Mouse (Mus musculus): ENCODE measurements at regions not wholly inside any gene's neighbourhood (a gene's known extent, or its start where the extent isn't known, plus 50 kb on each side); places are given as distances from the start of the nearest gene placed in this dataset.
A peak's percentile ranks its signal among the peaks of the same experiment; 100 is the strongest.

DNA sequence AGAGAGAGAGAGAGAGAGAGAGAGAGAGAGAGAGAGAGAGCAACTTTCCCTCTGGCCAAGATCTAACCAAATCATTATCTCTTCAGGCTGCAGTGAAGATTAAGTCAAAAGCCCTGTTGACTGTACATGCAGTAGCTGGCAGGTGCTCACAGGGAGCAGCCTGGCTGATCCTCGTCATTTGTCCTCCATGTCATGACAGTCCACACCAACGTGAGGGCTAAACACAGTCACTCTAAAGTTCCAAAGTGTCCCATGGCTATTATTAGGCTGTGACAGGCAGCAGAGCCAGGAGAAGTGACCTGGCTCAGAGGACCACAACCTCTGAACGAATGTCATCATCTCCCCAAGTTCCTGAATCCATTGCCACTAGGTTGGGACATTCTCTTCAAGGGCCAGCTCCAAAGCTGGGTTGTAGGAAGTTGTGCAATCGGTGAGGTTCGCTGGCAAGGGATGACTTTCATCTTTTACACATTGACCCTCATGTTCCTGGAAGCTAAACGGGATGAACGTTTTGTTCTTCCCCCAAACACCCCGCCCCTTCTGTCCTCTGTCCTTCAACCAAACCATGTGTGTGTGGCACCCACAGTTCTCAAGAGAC is 138.4 kb downstream of the Tomm20 start:
- peak; percentile 72 for DNase-seq

DNA sequence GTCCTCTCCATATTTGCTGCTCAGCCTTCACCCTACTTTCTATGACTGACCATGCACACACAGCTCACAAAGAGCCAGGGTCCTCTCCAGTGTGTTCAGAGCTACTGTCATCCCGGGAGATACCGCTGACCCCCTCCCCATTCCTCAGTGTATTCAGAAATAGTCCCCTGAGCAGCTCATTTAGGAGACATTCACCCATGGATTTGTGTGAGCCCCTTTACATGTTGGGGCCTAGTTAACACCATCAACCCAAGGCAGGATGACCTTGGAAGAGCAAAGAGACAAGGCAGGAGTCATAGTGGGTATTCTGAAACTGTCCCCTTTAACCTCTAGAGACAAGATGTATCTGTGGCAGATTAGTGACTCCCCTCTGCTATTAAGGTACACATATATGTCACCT is 139.1 kb downstream of the Tomm20 start:
- DNase-seq, result no peak

DNA sequence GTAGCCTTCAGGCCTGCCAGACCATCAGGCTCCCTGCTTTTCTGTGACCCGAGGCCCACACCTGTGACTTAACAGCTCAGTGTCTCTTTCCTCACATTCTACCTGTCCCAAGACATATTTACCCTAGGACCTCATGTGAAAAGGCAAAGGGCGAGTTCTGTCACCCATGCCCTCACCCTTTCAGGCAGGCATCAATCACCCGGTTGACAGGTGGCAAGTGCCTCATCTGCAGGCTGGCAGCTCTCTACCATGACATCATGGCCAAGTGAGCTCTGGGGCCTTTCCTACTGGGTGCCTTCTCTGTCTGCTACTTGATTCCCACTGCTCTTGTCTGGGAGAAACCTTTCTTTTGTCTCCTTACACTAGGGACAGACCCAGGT is 139.5 kb downstream of the Tomm20 start:
- DNase-seq, result no peak

DNA sequence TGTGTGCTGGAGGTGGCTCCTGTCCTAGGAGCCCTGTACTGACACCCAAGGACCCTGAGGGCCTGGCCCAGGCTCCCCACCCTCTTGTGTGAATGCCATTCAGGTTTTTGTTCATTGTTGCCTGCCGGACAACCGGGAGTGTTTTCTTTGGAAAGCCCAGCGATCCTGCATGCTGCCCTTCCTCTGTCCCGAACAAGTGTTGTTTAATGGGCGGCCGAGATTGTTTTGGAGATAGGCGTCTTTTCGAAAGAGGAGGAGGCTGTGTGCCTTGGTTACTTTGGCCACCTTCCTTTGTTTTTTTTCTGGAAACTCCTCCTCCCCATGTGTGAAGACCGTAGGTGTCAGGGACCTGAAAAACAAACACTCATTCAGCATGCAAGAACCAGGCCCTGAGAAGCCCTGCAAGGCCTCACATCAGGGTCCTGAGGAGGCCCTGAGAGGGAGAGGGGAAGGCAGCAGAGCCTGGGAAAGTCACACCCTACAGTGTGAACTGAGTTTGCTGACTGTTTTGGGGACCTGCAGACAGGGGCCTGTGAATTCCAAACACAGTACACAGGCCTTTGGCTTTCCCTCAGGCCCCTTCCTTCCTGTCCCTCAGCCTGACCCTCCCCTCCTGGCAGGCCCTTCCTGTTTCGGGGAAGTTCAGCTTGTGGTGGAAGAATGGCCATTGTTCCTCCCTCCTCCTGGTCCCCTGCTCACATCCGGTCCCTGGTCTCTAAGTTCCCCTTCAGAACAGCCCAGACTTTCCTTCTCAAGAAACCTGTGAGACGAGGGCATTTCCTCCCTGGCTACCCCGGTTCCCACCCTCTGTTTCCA is 140.1 kb downstream of the Tomm20 start:
- peak; percentile 78 for DNase-seq

DNA sequence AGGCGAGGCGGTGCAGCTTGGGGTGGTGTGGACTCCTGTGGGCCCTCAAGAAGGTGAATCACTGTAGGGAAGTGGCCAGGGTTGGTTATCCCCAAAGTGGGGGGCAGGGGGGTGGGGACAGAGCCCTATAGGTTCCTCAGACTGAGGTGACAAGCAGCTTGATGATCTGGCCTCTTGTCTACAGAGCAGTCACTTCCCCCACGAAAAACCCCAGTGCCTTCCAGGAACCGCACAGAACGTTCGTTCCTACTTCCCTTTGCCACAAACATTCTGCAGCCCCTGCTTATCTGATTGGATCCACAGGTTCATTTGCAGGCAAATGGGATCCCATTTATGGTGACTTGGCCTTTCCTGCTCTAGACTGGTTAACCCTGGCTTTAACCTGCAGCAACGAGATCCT is 141.5 kb downstream of the Tomm20 start:
- no peak for DNase-seq

DNA sequence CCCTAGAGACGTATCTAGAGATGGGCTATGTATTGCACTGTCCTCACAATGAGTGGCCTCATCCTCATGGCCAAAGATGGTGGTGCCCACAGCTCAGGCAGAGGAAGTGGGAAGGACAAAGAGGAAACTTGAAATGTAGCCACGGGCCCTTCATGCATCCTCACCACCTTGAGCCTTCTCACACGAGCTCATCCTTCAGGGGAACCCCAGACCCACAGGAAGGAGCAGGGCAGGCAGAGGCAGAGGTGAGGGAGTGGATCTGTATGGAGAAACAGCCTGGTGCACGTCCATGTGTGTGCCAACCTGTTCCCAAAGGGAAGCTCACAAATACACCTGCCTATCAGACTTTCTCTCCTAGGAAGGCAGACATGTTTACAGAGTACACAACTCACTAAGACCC is 143.0 kb downstream of the Tomm20 start:
- no peak for DNase-seq

DNA sequence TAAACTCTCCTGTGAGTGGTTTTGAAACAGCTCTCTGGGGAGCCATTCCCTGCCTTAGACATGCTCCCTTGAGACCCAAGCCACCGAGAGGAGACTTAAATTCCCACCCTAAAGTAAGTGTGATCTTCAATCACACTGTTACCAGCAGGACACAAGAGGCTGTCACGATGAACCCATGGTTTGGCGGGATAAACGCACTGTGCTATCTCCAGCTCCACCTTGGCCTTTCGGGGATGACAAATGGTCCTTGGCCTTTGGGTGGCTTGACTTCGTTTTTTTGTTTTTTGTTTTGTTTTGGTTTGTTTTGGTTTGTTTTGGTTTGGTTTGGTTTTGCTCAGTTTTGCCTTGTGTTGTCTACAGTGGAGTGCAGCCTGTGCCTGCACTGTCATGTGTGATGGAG is 144.7 kb downstream of the Tomm20 start:
- DNase-seq, result no peak

DNA sequence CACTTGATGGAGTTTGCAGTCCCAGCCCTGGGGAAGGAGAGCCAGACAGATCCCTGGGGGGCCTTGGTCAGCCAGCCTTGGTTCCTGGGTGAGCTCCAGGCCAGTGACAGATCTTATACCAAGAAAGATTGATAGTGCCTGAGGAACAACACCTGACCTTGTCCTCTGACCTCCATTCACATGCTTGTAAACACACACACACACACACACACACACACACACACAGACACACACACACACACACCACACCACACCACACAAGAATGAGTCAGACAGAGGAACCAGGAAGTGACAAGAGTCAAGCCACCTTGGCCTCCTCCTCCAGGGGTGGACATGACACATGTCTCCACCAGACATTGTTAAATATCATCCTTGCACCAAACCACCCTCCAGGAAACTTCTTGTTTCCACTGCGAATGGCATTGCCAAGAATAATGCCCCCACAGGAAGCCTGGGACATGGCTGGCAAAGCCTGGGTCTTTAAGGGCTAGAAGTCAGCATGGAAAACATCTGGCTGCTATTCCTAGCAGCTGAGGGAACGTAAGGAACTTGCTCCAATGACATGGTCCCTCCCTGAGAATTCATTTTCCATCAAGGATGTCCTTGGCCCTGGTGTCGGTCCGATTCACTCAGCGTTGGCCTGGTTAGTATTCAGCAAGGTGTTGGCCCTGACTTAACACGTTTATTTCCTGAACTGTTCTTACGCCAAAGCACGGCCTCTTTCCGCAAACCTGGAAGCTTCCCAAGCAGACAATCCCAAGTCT is 147.9 kb downstream of the Tomm20 start:
- DNase-seq, result no peak

DNA sequence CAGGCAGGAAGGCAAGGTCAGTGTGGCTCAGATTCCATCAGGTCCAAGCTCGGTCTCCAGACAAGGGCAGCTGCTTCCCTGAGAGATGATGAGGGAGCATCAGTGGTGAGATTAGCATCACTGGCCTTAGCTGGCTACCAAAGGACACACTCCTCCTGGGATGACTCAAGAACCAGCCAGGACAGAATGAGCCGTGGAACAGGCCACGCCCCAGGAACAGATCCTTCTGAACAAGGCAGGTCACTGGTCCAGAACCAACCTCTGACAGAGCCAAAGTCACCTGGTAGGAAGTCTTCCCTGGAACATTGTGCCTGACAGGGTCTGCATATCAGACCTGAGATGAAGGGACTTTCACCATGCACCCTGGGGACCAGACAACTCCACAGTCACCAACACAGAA is 152.0 kb downstream of the Tomm20 start:
- DNase-seq, result no peak

DNA sequence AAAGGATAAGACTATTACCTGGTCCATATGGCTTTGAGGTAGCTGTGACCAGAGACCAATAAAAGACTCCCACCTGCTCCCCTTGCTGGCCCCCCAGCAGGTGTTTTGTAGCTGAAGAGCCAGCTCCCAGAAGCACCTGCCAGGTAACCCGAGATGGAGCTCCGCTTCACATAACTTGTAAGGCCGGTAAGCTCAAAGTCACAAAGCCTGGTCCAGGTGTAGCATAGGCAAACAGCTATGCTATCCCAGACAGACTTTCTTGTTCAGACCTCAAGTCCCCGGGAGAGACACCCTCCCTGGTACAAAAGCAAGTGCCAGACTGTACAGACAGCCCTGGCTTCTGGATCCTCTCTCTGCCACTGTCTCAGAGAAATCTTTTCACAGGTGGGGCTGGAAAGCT is 154.6 kb downstream of the Tomm20 start:
- no peak for DNase-seq

DNA sequence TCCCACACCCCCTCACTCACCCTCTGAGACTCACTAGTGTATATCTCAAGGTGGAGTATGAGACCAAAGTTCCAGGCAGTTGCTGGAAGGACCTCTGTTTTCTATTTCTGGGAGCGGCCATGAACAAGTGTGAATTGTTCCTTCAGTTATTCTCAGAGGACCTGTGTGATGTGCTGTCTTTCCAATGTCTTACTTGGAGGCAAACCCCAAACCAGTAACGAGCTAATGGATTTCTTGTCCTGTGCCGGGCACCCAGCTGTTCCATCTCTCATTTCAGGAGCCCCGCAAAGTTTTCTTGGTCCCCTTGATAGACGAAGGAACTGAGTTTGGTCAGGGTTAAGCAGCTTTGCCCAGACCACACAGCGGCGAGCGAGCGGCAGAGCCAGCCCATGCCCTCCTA is 155.4 kb downstream of the Tomm20 start:
- DNase-seq, result no peak

DNA sequence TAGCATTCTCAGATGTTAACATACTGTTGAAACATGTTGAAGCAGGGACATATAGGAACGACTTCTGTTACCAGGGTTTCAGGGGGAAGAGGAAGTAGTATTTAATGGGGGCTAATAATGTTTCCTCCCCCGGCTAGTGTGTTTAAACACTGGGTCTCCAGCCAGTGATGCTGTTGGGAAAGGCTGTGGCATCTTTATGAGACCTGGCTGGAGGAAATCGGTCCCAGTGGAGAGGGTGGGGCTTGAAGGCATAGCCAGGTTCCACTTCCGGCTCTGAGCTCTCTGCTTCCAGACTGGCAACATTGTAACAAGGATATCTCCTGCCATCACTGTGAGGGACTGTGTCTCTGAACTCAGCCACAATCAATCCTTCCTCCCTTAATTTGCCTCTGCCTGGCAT is 156.6 kb downstream of the Tomm20 start:
- DNase-seq, result no peak

DNA sequence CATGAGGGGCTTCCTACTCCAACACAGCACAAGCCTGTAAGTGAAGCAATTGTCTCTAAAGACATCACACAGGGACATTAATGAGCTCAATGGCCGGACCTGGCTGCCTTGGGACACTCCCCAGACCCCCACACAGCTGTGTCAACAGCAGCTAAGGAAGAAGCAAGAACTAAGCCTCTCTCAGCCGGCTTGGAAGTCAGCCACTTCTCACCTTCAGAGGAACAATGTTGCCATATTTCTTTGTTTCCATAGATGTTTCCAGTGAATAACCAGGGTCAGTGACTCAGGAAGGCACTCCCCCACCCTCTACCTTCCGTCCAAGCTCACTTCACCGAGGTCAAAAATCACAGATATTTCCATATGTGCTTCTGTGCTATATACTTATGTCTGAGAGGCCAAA is 157.0 kb downstream of the Tomm20 start:
- no peak for DNase-seq

DNA sequence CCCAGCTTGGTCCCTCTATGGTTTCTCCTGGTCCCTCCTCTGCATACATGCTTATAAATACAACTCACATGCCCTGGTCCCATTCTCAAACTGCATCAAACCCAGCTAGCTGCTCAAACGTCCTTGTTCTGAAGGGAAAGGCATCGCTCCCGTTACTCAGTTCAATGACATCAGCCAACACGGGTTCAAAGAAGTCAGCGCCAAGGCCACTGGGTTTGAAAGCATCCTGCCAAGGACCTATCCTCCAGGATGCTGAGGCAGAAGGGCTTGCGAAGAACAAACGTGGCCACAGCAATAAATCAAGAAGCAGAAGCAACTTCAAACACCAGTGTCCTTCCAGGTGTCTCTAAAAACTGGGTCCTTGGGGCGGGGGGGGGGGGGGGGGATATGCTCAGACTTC is 158.2 kb downstream of the Tomm20 start:
- DNase-seq, result no peak

DNA sequence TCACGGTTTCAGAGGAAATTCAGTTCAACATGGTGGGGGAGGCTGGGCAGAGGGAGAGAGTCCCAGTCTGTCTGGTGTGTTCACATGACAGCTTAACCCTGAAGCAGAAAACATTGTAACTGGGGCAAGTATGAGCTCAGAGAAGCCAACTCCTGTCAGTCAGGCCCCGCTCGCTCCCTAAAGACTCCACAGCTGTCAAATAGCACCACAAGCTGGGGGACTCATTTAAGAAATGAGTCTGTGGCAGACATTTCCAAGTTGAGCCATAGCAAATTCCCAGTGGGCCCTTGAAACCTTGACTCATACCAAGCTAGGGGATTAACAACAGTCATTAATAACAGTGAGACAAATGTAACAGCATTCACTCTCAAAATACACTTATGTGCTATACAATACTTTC is 160.4 kb downstream of the Tomm20 start:
- no peak for DNase-seq

DNA sequence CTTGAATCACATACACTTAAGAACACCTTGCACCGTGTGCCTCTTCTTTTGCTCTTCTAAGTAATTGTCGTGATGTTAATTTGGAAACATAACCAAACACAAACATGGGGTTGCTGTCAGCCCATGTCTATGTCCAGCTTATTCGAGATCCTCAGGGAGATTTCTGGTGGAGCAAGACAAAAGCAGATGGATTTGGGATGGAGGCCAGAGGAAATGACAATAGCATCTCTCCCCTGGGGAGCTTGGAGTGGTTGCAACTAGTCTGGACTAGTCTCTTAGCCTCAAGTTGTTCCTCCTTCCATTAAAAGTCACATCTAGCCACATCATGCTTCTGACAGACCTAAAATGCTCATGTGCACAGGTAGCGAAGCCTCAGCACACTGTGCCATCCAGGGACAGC is 161.0 kb downstream of the Tomm20 start:
- no peak for DNase-seq

DNA sequence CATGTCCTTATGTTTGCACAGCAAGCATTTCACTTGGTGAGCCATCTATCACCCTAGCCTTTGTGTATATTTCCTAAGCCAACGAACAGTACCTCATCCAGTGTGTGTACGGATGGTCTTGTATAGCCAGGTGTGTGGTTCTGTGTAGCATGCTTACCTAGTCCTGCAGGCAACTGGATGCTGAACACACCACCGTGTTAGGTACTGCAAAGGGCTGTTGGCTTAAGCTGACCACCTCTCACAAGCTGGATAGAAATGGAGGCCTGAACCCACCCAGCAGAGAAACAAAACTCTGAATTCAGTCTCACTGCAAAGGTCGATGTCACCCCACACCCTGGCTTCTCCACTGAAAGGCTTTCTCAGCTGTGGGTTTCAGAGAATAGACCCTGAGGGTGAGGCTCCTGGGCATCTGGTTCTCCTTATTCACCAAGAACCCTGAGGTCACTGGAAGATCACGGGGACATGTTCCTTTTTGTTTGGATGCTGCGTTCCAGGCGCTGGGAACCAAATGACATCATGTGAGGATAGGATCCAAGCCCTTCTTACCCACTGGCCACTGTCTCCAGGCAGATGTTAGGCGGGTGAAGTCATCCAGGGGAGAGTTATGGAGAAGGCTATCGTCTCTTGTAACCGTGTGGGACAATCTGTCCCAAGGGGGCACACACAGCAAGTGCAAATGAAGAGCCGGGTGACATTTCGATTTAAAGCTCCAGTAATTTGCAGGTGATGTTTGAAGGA is 161.8 kb downstream of the Tomm20 start:
- DNase-seq, result no peak

DNA sequence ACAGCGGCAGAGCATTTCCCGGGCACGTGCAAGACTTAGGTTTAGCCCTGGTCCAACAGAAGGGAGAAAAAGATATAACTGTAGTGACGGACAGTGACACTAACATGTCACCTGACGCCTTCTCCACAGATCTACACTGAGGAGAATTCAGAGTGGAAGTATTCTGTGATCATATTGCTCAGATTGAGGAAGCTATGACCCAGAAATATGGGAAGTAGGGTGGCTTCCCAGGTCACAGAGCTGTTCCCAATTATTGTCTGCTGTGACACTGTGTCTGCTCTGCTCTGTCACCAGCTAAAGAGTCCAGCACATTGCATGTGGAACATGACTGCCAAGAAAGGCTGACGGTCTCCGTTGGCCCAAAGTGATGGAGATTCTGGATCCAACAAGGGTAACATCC is 167.0 kb downstream of the Tomm20 start:
- no peak for DNase-seq

DNA sequence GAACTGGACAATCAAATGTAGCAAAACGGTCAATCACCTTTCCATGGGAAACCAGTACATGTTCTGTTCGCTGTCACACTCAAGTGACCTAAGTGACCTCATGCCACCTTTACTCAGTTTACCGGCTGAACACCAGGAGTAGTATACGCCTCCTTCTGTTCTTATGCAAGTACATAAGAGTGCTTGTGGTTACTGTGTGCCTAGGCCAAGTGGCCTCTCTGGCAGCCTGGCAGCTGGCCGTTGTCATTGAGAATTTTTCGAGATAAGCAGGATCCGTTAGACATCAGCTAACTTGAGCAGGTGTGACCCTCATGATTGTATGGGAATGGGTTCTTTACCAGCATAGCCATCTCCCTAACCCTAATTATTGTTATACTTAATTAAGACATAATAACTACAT is 167.5 kb downstream of the Tomm20 start:
- DNase-seq, result no peak

DNA sequence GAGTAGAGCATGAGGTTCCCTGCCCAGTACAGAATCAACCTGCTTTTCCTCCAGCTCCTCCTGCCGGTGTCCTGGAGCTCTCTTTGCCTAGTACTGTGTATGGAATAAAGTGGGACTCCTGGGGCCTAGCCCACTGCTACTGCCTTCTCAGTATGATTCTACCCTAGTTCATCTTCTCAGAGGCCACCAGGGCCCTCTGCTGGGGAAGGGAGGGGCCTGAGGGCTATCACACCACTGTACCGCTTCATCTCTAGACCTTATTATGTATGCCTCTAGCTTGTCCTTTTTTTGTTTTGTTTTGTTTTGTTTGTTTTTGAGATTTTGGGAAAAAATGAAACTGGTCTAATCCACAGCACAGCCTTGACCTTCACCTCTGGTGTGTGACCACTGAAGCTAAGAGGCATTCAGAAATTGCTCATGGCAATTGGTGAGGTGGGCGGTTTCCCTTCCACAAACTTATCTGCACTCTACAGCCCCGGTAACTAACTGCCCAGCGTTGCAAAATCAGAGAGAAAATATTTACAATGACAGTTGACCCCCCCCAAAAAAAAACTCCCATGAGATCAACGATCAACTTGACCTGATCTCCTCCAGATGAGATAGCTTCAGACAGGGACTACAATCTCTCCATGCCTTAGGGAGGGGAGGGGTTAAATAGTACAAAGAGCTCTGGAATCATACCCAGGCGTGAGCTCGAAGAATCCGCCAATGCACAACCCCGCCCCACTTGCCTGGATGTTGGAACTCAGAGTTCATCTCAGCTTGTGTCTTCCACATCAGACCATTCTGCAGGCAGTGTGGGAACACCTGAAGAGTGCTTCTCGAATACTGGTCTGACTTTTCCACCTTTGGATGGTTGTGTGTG is 168.8 kb downstream of the Tomm20 start:
- DNase-seq, result peak; percentile 22

DNA sequence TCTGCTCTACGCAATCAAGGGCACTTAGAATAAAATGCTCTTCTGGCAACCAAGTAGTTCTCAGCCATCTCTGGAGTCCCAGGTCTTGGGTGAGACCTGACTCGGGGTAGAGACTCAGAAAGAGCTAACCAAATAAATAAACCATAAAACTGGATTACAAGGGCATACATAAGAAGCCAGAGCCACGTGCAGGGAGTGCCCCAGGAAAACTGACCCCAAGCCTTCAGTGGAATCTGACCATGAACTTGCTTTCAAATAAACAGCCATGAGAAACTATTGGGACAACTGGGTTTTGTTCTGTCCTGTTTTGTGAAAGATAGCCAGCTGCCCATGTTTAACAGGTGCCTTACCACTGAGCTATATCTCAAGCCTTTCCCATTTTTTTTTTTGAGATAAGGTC is 170.3 kb downstream of the Tomm20 start:
- no peak for DNase-seq

DNA sequence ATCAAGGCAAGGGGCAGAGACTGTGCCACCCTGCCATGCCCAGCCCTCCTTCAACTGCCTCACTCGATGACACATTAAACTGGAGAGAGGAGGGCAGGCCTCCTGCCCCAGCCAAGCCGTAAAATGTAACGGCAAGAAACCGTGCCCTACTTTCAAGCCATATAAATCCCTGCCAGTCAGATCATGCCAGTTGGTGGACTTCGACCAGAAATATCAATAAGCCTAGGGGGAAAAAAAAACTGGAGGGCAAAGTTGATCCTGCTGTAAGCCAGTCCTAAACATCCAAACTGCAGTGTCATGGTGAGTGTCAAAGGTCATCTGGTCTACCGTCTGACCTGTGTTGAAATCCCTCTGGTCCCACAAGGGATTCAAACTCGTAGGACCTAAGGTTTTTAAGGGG is 170.8 kb downstream of the Tomm20 start:
- DNase-seq, result no peak

DNA sequence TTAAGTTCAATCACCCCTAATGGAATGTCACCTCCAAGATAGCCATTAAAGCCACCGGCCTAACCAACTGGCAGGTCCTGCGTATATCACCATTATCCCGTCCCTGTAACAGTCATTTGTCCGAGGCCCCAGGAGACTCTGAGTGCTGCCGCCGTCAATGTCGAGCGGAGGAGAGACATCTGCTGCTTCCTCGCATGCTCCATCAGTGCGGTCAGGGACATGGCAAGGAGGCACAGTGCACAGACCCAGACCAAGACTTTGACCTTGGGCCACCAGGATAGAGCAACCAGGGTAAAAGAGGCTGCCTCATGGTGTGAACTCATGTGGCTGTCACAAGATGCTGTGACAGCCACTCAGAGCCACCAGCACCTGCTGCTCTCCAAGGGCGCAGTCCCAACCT is 172.9 kb downstream of the Tomm20 start:
- DNase-seq, result no peak
